Mouse (Mus musculus) granulocyte monocyte progenitor cell, adult 5-6 weeks (primary cell): ENCODE results near the gene Plcb1. TPM values are rescaled to one million over a fixed set of nuclear protein-coding genes. Genes with fewer than 3 reads are reported as not detected.
"Not testable (repeated sequence)": the region's sequence is repeated elsewhere in the genome, so short reads cannot be mapped to it uniquely, and the experiment has no call there.

ENCODE experiments used
- ATAC-seq: replicated peaks from 2 replicates; pipeline ENCODE4 v1.8.0; 2016; ENCODE audit warnings: mild to moderate bottlenecking, moderate TSS enrichment, inconsistent platforms; ENCODE audit not compliant: poor library complexity, severe bottlenecking
- total RNA-seq, 2 experiments: library from RNA; stranded (forward) in 1 of 2; stranded (reverse) in 1 of 2; fragments of 200-712, 200-1000 nt in 1 of 2; fragments of >200 nt in 1 of 2; fragmentation: Nextera tagmentation in 1 of 2; gene quantifications; 2 replicates each; pipeline ENCODE4 v1.2.3; 2014 to 2017

Plcb1 gene
- total RNA-seq, 2 experiments from 2014 or later = 7.9 to 8.2 TPM

DNA sequence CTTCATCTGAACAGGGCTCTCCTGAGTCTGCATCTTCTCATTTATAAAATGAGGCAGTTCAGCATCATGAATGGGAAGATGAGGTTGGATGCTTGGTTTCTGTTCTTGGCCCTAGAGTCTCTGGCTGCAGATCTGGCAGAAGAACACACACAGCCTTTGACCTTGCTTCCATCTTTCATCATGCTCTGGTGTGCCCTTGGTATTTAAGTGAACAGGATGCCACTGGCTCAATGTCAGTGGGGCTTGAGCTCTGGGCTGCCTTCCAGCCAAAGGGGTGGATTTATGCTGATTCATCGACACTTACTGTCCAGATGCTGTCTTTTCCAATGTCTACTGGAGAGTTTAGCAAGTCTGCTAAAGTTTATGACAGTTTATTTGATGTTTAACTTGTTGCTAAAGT is 161.0 kb downstream of the Plcb1 start:
- ATAC-seq = no peak

DNA sequence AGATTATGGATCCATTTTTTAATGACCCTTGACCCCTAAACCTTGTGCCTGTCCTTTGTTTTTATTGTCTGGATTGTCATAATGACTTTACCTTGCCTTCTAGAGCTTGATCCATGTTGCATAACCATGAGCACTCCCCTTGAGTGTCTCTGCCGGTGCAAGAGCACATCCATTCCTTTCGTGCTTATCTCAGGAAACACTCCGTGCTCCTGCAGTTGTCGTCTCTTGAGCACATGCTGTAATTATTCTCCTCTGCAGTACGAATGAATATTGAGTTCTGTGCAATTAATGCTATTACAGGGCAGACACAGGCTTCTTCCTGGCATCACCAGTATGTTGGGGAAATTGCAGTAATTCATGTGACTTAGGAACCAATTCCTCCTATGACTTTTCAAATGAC is 166.2 kb downstream of the Plcb1 start:
- ATAC-seq = no peak

DNA sequence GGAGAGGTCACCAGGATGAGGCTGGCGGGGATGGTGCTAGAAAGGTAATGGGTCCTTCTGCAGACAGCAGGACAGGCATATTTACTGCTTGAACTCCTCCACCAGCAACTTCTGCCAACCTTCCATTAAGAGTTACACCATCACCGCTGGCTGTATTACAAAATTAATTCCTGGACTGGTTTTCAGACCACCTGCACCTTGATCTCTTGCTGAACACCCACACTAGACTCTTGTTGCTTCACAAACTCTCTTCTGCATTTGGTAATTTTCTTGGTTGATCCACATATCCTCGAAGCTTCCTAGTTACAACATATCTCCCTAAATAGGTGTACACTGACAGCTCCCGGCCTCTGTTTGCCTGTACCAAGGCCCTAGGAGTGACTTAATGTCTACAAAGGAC is 170.6 kb downstream of the Plcb1 start:
- ATAC-seq = no peak

GRCm38 (mm10) chr2:134966131-134966530 is 180.3 kb downstream of the Plcb1 start:
- ATAC-seq = no peak

- ATAC-seq = no peak
These were observed 182.5 kb downstream of the Plcb1 start for GRCm38 (mm10) chr2:134968380-134968779.

DNA sequence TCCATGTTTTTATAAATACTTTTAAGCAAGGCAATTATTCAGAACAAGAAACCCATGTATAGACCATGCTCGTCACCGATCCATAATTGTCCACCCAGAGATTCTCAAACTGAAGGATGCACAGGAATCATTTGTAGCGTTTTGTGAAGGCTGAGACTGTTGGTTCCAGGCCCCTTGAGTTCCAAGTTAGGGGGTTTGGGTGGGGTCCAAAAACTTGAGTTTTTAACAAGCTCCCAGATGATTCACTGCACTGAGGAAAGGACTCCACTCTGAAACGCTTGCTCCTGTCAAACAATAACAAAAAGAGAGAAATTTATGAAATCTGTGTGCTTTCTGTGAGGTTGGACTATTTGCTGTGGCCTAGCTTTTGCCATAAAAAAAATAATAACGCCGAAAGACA is 186.5 kb downstream of the Plcb1 start:
- ATAC-seq = no peak

- ATAC-seq = no peak
These were observed 188.8 kb downstream of the Plcb1 start for GRCm38 (mm10) chr2:134974711-134975110.

- ATAC-seq = no peak
These were observed 191.0 kb downstream of the Plcb1 start for GRCm38 (mm10) chr2:134976796-134977330.

- ATAC-seq = no peak
These were observed 191.8 kb downstream of the Plcb1 start for GRCm38 (mm10) chr2:134977641-134978040.

GRCm38 (mm10) chr2:134981394-134981793 is 195.5 kb downstream of the Plcb1 start:
- ATAC-seq = no peak

DNA sequence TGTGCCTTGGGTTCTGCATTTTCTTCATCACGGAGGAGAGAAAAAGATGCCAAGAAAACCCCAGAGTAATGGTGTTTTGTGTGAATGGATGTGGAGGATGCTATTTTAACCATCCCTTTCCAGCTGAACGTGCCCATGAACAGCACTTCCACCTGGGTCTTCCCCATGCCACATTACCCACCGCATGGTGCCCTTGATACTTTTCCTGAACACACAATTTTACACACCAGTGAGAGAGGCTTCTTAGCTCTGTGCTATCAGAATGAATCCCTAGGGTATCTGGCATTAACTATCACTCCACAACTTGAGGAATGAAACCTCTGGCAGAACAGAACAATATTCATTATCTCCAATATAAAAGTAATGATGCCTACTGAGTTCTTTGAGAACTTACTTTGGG is 199.0 kb downstream of the Plcb1 start:
- no peak for ATAC-seq

- ATAC-seq = no peak
These were observed 202.1 kb downstream of the Plcb1 start for GRCm38 (mm10) chr2:134987978-134988377.

DNA sequence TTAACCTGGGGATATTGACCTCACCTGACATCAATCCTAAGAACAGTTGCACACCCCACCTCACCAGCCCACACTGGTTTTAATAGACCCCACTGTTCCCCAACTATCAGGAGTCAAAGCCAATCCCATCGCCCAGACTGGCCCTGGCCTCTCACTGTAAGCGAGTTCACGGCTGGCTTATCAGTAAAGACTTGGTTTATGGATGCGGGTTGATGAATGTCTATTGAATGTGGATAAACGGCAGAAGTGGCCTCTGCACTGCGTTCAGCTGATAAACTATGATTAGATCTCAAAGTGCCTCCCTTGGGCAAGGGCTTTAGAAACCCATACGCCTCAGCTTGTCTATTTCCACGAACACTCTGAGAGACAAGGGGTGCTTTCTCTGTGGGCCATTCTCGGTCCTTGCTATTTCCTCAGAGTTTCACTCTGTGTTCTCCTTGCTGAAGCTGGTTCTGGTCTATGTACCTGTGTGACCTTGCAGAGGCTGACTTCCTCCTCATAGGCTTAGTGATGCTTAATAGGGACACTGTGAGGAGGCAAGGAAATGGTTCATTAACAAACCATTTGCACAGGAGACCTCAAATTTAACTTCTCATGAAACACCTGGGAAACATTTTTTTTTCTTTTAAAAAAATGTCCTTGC is 203.9 kb downstream of the Plcb1 start:
- ATAC-seq = no peak

GRCm38 (mm10) chr2:135007134-135007533 is 221.3 kb downstream of the Plcb1 start:
- ATAC-seq = peak; percentile 79

DNA sequence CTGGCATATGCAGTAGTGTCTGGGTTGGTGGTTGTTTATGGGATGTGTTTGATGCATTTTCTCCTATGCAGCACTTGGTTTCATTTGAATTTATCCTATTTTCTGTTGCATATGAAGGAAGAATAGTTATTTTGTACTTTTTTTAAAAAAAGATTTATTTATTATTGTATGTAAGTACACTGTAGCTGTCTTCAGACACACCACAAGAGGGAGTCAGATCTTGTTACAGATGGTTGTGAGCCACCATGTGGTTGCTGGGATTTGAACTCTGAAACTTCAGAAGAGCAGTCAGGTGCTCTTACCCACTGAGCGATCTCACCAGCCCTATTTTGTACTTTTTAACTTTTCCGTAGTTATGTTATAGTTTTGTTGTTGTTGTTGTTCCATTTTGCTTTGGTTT is 222.0 kb downstream of the Plcb1 start:
- ATAC-seq = not testable (repeated sequence)

DNA sequence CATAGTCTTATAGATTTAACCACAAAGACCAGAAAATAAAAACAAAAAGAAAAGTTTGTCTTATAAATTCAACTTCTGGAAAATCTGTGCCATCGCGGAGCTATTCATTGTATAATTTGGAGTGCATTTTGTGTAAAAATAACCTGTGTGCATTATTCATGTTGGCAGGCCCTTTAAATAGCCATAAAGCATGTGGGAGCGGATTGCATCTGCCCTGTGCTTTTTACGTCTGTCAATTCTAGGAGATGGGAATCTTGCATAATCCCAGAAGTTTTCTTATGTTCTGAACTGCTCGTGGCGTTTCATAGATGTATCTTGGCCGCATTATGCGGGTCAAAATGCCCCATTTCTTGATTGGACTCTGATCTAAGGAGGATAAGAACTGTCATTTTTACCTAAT is 224.5 kb downstream of the Plcb1 start:
- ATAC-seq = no peak

DNA sequence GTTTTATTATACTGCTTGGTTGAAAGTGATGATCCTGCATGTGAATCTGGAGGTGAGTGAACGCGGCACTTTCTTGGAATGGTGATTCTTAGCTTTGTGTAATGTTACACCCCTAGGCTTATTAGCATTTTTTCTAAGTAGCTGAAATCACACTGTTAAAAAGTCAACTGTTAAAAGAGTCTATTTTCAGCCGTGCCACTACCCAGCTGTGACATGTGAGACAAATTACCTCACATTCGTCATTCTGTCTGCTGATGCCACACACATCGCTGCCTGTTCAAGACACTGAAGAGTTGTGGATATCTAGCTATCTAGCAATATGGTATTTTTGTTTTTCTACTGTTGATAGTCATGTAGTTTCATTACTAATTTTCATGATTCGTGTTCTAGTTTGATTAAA is 229.6 kb downstream of the Plcb1 start:
- ATAC-seq = no peak

DNA sequence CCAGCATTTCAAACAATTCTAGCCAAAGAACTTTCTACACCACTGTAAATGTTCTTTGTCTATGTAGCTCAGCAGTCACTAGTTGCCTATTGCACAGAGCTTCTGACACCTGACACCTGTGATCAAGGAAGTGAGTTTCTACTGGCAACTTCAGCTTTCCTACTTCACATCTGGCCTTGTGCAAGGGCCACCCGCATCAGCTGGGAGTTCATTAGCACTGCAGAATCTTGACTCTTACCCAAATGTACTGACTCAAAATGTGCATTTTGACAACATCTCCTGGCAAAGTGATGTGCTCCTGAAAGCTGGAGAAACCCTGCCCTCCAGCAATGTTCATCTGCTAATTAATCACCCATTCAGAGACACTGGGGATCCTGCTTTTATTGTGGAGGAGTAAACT is 232.4 kb downstream of the Plcb1 start:
- no peak for ATAC-seq

DNA sequence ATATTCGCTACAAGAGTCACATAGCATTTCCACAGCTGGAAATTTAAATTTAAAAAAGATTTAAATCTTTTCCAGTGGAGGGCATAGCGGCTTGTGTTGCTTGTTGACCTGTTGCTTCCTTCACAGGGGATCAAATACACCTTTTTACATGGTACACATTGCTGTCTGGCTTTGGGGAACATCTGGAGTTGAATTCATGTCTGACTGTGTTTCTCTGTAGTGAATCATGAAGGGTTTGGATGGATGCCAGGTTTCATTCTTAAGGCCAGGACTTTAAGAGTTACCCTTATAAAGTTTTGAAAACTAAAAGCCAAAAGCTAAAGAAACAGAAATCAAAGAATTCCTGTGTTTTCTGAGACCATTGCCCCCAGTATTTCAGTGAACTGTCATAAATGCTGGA is 232.8 kb downstream of the Plcb1 start:
- no peak for ATAC-seq

GRCm38 (mm10) chr2:135019588-135019987 is 233.7 kb downstream of the Plcb1 start:
- ATAC-seq = no peak

- ATAC-seq = no peak
These were observed 243.4 kb downstream of the Plcb1 start for GRCm38 (mm10) chr2:135029288-135029687.

- ATAC-seq = no peak
These were observed 243.8 kb downstream of the Plcb1 start for GRCm38 (mm10) chr2:135029700-135030099.
